Mouse (Mus musculus): ENCODE measurements around the gene Hs6st1. TPM values are rescaled to one million over a fixed set of nuclear protein-coding genes. Genes with fewer than 3 reads are reported as not detected.
A peak's percentile ranks its signal among the peaks of the same experiment; 100 is the strongest.
"Not testable (repeated sequence)": the region's sequence is repeated elsewhere in the genome, so short reads cannot be mapped to it uniquely, and the experiment has no call there.

Gene Hs6st1
- polyA plus RNA-seq (2014; fragmentation: Nextera tagmentation; extraction: Ambion mirVana) = 17.7 and 18.1 TPM in 2 replicates

DNA sequence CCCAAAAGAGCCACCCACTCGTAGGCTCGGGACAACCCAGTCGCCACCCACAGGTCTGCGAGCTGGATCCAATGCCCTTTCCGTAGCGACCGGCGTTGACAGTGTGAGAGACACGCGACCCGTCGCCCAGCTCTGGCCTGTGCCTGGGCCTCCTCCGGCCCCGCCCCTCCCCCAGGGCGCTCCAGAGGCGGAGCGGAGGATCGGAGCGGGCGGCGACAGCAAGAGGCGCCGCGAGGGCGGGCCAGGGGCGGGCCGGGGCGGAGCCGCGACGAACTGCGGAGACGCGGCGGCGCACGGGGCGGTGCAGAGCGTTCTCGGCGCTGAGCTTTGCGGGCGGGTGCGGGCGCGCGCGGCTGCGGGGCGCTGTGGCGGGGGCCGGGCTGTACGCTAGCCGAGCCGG lies at the start of gene Hs6st1:
TSS of gene Hs6st1 (plus strand) at position 325 of the 400 bp plus-strand sequence.
- Histone ChIP-seq H3K4me3 (ENCODE audit: low read depth, low read length) (peak within 1 kb of the TSS; percentile 86), H3K27me3 (ENCODE audit: control insufficient read depth, insufficient read depth, low read length) (no peaks in the 10 kb centered on the region), H3K4me1 (ENCODE audit: control insufficient read depth, insufficient read depth, low read length) (peaks cover 43% of the 10 kb centered on the region), H3K27ac (ENCODE audit: low read depth, low read length) (peak within 1 kb of the TSS; percentile 83), H3K36me3 (ENCODE audit: control insufficient read depth, insufficient read depth, low read length) (no peaks in the 10 kb centered on the region), H3K9ac (replicated peaks; ENCODE audit: low read depth, low read length) (peak within 1 kb of the TSS; percentile 90), H3K4me2 (ENCODE audit: low read depth, low read length) (peak within 1 kb of the TSS; percentile 98), H3K9me3 (ENCODE audit: control insufficient read depth, low read length) (no peaks in the 10 kb centered on the region)
- under 1% methylated on average over 35 of the region's 55 CpGs for WGBS
- ATAC-seq (ENCODE audit: low read depth) = peak; percentile 93

DNA sequence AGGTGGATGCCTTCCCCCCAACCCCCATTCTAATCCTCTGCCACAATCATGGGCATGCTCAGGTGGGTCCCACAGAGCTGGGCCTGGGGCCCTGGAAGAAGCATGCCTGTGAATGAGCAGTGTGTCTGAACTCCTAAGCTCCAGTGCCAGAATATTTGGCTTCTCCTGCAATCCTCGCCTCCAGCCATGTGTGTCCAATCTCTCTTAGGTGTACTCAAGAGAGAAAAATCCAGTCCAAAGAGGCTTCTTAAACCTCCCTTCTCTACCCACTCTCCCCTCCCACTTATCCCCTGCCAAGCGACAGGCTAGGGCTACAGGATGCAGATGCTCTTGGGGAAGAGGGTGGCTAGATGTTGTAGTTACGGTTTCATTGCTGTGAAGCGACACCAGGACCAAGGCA lies 49.6 kb upstream of the Hs6st1 start:
- Histone ChIP-seq H3K36me3 (ENCODE audit: control insufficient read depth, insufficient read depth, low read length) (no peaks in the 10 kb centered on the region), H3K27me3 (ENCODE audit: control insufficient read depth, insufficient read depth, low read length) (no peaks in the 10 kb centered on the region), H3K4me2 (ENCODE audit: low read depth, low read length) (no peak overlapping the region), H3K9me3 (ENCODE audit: control insufficient read depth, low read length) (peaks cover 4% of the 10 kb centered on the region; the same call in 1 of the 2 replicates), H3K9ac (replicated peaks; ENCODE audit: low read depth, low read length) (no peak overlapping the region), H3K4me1 (ENCODE audit: control insufficient read depth, insufficient read depth, low read length) (no peaks in the 10 kb centered on the region), H3K4me3 (ENCODE audit: low read depth, low read length) (no peak overlapping the region), H3K27ac (ENCODE audit: low read depth, low read length) (no peak overlapping the region)
- WGBS = 91% methylated on average over 4 of the region's 4 CpGs
- no peak for ATAC-seq (ENCODE audit: low read depth)

DNA sequence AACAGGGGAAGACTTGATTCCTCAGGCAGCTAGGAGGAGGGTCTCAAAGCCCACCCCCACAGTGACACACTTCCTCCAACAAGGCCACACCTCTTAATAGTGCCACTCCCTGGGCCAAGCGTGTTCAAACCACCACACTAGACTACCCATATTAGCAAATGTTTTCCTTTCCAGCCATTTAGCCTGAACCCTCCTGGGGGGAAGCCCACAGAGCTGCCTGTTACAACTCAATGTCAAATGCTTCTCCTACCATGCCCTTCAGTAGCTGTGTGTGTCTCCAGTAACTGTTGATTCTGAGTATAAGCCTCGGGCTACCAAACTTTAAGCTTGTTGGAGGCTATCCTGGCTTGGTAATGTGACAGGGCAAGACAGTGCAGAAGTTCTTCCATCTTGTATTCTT lies 49.0 kb upstream of the Hs6st1 start:
- Histone ChIP-seq H3K9ac (replicated peaks; ENCODE audit: low read depth, low read length) (no peak overlapping the region), H3K4me3 (ENCODE audit: low read depth, low read length) (no peak overlapping the region), H3K4me2 (ENCODE audit: low read depth, low read length) (no peak overlapping the region), H3K27me3 (ENCODE audit: control insufficient read depth, insufficient read depth, low read length) (no peaks in the 10 kb centered on the region), H3K4me1 (ENCODE audit: control insufficient read depth, insufficient read depth, low read length) (no peaks in the 10 kb centered on the region), H3K9me3 (ENCODE audit: control insufficient read depth, low read length) (peaks cover 4% of the 10 kb centered on the region; the same call in 1 of the 2 replicates), H3K27ac (ENCODE audit: low read depth, low read length) (no peak overlapping the region), H3K36me3 (ENCODE audit: control insufficient read depth, insufficient read depth, low read length) (no peaks in the 10 kb centered on the region)
- no peak for ATAC-seq (ENCODE audit: low read depth)
- 99% methylated on average over 2 of the region's 2 CpGs for WGBS

DNA sequence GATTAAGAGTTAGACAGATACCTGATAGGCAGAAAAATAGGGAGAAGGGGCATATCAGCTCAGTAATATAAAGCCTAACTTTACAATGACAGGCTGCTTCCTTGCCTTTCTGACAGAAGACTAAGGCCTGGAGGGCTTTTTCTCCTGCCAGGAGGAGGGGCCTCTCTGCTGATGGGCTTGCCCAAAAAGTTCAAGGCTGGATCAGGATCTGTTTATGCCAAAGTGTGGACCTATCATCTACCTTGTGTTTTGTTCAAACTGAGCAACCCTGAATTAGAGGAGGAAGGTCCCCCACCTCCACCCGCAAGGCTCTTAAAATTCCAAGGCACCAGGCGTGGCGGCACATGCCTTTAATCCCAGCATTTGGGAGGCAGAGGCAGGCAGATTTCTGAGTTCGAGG lies 47.9 kb upstream of the Hs6st1 start:
- Histone ChIP-seq H3K27ac (ENCODE audit: low read depth, low read length) (no peak overlapping the region), H3K4me2 (ENCODE audit: low read depth, low read length) (no peak overlapping the region), H3K9me3 (ENCODE audit: control insufficient read depth, low read length) (peaks cover 4% of the 10 kb centered on the region; the same call in 1 of the 2 replicates), H3K4me3 (ENCODE audit: low read depth, low read length) (no peak overlapping the region), H3K4me1 (ENCODE audit: control insufficient read depth, insufficient read depth, low read length) (no peaks in the 10 kb centered on the region), H3K27me3 (ENCODE audit: control insufficient read depth, insufficient read depth, low read length) (no peaks in the 10 kb centered on the region), H3K9ac (replicated peaks; ENCODE audit: low read depth, low read length) (no peak overlapping the region), H3K36me3 (ENCODE audit: control insufficient read depth, insufficient read depth, low read length) (no peaks in the 10 kb centered on the region)
- WGBS = 94% methylated on average over 4 of the region's 4 CpGs
- ATAC-seq (ENCODE audit: low read depth) = no peak

DNA sequence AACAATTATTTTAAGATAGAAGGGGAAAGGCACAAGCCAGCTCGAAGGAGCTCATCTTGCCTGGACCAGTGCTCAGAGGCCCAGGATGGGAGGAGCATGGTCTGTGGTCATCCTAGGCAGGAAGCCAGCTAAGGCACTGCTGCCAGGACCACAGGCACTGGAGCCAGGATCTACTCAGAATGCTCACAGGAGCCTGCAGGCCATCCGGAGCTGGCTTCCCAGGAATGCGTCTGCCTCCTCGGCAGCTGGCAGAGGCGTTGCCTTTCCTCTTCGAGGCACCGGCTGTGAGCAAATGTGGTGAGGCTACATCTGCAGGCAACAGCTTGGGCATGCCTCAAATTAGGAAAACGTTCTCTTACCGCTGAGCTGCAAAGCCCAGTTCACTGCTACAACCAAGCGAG lies 37.8 kb upstream of the Hs6st1 start:
- H3K4me1 ChIP-seq (ENCODE audit: control insufficient read depth, insufficient read depth, low read length) = no peaks in the 10 kb centered on the region
- no peaks in the 10 kb centered on the region for H3K27me3 ChIP-seq (ENCODE audit: control insufficient read depth, insufficient read depth, low read length)
- no peaks in the 10 kb centered on the region for H3K9me3 ChIP-seq (ENCODE audit: control insufficient read depth, low read length)
- H3K36me3 ChIP-seq (ENCODE audit: control insufficient read depth, insufficient read depth, low read length) = no peaks in the 10 kb centered on the region
- H3K4me3 ChIP-seq (ENCODE audit: low read depth, low read length) = no peak overlapping the region
- no peak overlapping the region for H3K9ac ChIP-seq (replicated peaks; ENCODE audit: low read depth, low read length)
- no peak overlapping the region for H3K27ac ChIP-seq (ENCODE audit: low read depth, low read length)
- H3K4me2 ChIP-seq (ENCODE audit: low read depth, low read length) = no peak overlapping the region
- no peak; the same call in 1 of the 2 replicates for ATAC-seq (ENCODE audit: low read depth)
- WGBS = 62% methylated on average over 10 of the region's 10 CpGs

DNA sequence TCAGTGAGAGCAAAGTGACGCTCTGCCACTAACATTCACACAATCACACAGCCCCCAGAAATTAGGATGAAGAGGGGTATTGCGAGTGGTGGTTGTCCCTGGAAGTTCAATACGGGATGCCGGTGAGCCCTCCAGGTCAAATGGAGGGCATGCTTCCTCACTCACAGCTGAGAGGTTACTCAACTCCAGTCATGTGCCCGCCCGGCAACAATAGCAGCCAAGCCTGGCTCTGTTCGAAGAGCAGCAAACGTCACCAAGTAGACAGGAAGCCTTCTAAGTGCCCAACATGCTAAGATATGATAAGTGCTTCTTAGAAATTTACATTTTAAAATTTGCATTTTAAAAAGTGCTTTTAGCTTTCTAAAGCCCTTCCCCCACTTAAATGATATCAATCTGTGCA lies 29.4 kb upstream of the Hs6st1 start:
- no peaks in the 10 kb centered on the region for H3K27me3 ChIP-seq (ENCODE audit: control insufficient read depth, insufficient read depth, low read length)
- 93% methylated on average over 8 of the region's 8 CpGs for WGBS
- H3K4me2 ChIP-seq (ENCODE audit: low read depth, low read length) = no peak overlapping the region
- no peaks in the 10 kb centered on the region for H3K9me3 ChIP-seq (ENCODE audit: control insufficient read depth, low read length)
- no peak for ATAC-seq (ENCODE audit: low read depth)
- H3K9ac ChIP-seq (replicated peaks; ENCODE audit: low read depth, low read length) = no peak overlapping the region
- H3K27ac ChIP-seq (ENCODE audit: low read depth, low read length) = no peak overlapping the region
- H3K4me3 ChIP-seq (ENCODE audit: low read depth, low read length) = no peak overlapping the region
- no peaks in the 10 kb centered on the region for H3K4me1 ChIP-seq (ENCODE audit: control insufficient read depth, insufficient read depth, low read length)
- H3K36me3 ChIP-seq (ENCODE audit: control insufficient read depth, insufficient read depth, low read length) = no peaks in the 10 kb centered on the region

DNA sequence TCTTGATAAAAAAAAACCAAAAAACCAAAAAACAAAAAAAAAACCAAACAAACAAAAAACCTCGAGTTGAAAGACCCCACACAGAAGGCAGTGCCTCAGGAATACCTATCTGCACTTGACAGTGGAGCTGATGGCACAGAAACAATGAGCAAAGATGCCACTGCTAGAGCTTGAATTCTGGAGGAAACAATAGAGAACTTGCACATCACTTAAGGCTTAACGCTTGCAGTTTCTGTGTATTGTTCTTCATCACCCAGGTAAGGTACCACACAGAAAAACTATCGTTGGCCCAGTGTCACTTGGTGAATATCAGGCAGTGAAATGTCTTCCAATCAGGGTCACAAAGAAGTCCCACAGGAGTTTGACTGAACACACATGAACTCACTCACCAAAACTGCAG lies 26.1 kb upstream of the Hs6st1 start:
- no peak overlapping the region for H3K4me3 ChIP-seq (ENCODE audit: low read depth, low read length)
- no peaks in the 10 kb centered on the region for H3K27me3 ChIP-seq (ENCODE audit: control insufficient read depth, insufficient read depth, low read length)
- H3K9ac ChIP-seq (replicated peaks; ENCODE audit: low read depth, low read length) = no peak overlapping the region
- no peaks in the 10 kb centered on the region for H3K9me3 ChIP-seq (ENCODE audit: control insufficient read depth, low read length)
- ATAC-seq (ENCODE audit: low read depth) = no peak
- 80% methylated on average over 3 of the region's 3 CpGs for WGBS
- H3K4me2 ChIP-seq (ENCODE audit: low read depth, low read length) = no peak overlapping the region
- H3K36me3 ChIP-seq (ENCODE audit: control insufficient read depth, insufficient read depth, low read length) = no peaks in the 10 kb centered on the region
- H3K4me1 ChIP-seq (ENCODE audit: control insufficient read depth, insufficient read depth, low read length) = no peaks in the 10 kb centered on the region
- H3K27ac ChIP-seq (ENCODE audit: low read depth, low read length) = no peak overlapping the region

DNA sequence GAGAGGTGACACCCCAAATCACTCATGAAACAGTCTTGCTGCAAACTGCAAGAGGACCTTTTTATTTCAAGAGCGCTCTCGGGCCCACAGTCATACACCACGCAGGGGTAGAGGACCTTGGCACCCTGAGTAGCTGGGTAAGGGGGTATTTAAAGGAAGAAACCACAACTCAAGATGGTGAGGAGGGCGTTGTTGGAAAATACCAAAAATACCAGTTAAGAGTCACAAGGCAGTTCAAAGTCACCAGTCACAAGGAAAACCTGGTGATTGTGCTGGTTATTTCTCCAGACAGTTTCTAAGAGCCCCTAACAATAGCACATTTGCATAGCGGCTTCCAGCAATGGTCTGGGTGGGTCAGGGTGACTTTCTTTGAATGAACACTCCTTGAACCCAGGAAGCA lies 24.4 kb upstream of the Hs6st1 start:
- not testable (repeated sequence) for H3K27ac ChIP-seq (ENCODE audit: low read depth, low read length); H3K27me3 ChIP-seq (ENCODE audit: control insufficient read depth, insufficient read depth, low read length); H3K9me3 ChIP-seq (ENCODE audit: control insufficient read depth, low read length); H3K9ac ChIP-seq (replicated peaks; ENCODE audit: low read depth, low read length); H3K4me1 ChIP-seq (ENCODE audit: control insufficient read depth, insufficient read depth, low read length); H3K36me3 ChIP-seq (ENCODE audit: control insufficient read depth, insufficient read depth, low read length); H3K4me2 ChIP-seq (ENCODE audit: low read depth, low read length); ATAC-seq (ENCODE audit: low read depth); H3K4me3 ChIP-seq (ENCODE audit: low read depth, low read length)
- 96% methylated on average over 5 of the region's 5 CpGs for WGBS

DNA sequence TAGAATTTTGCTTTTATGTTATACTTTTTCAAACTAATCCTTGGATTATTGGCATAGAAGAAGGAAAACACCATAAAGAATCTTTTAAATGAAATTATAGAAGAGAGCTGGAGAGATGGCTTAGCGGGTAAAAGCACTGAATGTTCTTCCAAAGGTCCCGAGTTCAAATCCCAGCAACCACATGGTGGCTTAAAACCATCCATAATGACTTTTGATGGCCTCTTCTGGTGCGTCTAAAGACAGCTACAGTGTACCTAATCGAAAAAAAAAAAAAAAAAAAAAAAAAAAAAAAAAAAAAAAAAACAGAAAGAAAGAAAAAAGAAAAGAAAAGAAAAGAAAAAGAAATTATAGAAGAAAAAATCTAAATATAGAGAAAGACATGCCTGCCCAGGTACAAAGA lies 23.9 kb upstream of the Hs6st1 start:
- Histone ChIP-seq H3K4me3 (ENCODE audit: low read depth, low read length) (no peak overlapping the region), H3K4me2 (ENCODE audit: low read depth, low read length) (no peak overlapping the region), H3K27ac (ENCODE audit: low read depth, low read length) (no peak overlapping the region), H3K4me1 (ENCODE audit: control insufficient read depth, insufficient read depth, low read length) (no peaks in the 10 kb centered on the region), H3K27me3 (ENCODE audit: control insufficient read depth, insufficient read depth, low read length) (no peaks in the 10 kb centered on the region), H3K36me3 (ENCODE audit: control insufficient read depth, insufficient read depth, low read length) (no peaks in the 10 kb centered on the region), H3K9me3 (ENCODE audit: control insufficient read depth, low read length) (no peaks in the 10 kb centered on the region), H3K9ac (replicated peaks; ENCODE audit: low read depth, low read length) (no peak overlapping the region)
- ATAC-seq (ENCODE audit: low read depth) = no peak
- whole genome bisulfite sequencing = 91% methylated on average over 4 of the region's 4 CpGs

DNA sequence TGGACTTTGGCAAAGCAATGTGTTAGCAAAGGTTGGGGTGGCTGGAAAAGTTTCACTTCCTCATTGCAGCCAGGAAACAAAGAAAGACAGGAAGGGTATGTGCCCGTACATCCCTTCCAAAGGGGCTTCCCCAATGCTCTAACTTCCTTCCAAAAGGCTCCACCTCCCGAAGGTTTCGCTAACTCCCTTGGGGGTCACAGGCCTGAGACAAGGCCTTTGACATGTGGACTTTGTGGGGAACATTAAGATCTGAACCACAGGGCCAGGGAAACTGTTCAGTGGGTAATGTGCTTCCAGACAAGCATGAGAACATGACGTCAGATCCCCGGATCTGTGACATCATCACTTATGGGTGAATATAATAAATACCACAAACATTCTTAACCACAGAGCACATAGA lies 15.5 kb upstream of the Hs6st1 start:
- Histone ChIP-seq H3K36me3 (ENCODE audit: control insufficient read depth, insufficient read depth, low read length) (no peaks in the 10 kb centered on the region), H3K4me2 (ENCODE audit: low read depth, low read length) (no peak overlapping the region), H3K27ac (ENCODE audit: low read depth, low read length) (no peak overlapping the region), H3K4me1 (ENCODE audit: control insufficient read depth, insufficient read depth, low read length) (no peaks in the 10 kb centered on the region), H3K9me3 (ENCODE audit: control insufficient read depth, low read length) (no peaks in the 10 kb centered on the region), H3K4me3 (ENCODE audit: low read depth, low read length) (no peak overlapping the region), H3K9ac (replicated peaks; ENCODE audit: low read depth, low read length) (no peak overlapping the region), H3K27me3 (ENCODE audit: control insufficient read depth, insufficient read depth, low read length) (no peaks in the 10 kb centered on the region)
- ATAC-seq (ENCODE audit: low read depth) = no peak
- WGBS = 93% methylated on average over 5 of the region's 5 CpGs
